Mouse (Mus musculus): Measurements from ENCODE around the gene Caly.

Gene Caly

DNA sequence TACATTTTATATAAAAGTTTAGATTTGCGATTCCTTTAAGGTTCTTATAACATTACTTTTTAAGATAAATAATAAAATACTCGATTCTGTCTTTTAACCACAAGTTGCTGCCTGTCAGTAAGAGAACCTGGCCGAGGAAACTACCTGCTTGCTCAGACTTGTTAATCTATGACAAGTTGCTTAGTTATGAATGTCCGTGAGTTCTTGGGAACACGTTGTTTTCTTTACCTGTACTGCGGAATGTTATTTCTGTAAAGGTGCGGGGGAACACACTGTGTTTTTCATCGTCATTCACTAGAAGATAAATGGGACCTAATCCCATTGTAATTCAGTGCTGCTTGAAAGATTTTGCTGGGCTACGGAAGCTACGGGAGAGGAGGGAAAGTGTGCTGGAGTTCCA, 8.3 kb upstream of the Caly start:
- DNase-seq (ENCODE audit: low spot score in 2 of 2) = no peak

DNA sequence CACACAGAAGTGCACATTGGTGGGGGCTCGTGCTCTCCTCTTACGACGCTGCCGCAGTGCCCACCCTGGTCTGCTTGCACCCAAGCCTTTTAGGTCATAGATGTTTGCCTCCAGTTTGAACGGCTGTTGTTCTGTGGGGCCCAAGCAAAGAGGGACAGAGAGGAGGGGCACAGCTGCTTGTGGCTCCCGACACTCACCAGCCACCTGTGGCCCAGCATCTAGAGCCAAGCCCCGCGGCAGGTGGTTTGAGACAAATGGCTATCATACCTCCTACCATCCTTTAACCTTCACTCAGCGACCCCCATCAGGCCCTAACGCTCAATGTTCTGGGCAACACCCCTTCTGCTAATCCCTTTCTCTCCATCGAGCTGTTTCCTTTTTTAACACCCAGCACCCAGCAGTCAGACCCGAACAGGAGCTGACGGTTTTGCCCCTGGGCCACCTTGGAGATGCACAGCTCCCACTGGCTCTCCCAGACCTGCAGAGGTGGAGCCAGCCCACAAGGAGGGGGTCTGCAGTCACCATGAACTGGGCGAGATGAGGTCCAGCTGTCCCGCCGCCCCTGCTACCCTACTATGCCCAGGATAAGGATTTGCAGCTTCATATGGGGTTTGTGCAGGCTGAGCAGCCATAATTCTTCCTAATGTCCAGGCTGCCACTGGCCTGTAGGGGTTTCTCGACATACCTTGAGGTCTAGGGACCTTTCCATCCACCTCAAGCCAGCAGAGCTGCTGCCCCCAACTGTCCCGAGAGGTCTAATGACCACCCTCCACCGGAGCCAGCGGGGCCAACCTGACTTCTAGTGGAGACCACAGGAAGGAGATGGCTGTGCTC, 723 bp downstream of the Caly start:
- no peak for DNase-seq (ENCODE audit: low spot score in 2 of 2)

DNA sequence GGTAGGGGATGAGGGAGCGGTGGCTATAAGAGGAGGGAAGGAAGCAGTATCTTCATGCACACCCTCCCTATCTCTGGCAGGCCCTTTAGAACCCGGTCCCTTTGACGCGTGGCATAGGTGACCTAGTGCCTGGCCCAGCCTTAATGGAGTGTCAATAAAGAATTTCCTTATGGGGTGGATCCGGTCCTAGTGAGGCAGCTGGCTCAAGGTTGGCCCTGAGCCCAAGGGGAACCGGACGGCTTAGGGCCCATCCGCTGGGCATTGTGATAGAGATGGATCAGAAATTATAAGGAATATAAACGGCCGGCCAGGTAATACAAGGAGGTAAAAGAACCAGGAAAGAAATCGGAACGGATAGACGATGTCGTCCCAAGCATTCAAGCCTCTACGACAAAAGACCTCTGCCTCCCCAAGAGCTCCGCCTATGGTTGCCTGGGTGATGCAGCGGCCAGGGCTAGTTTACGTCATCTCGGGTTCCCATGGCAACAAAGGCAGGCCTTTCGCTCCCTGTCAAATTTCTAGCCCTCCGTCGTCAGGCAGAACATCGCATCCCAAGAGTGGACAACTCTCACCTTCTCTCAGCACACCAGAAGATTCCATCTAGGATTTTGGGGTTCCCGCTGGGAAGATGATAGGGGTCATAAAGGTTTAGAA, 1.7 kb downstream of the Caly start:
- peak in 1 of 2 experiments; percentile 66 for DNase-seq (ENCODE audit: low spot score in 2 of 2)

DNA sequence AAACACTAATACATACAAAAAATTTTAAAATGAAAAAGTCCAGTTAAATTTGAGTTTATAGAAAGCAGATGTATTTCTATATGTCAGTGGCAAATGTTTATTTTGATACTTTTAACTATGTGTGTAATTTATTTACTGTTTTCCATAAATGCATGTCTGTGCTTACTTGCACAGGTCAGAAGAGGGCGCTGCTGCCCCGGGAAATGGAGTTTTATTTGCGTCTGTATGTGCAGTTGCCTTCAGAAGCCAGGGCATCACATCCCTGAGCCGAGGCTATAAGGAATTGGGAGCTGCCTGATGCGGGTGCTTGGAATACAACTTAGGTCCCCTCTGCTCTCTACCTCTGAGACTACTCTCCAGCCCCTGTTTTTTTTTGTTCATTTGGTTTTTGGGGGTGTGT, 3.6 kb downstream of the Caly start:
- DNase-seq (ENCODE audit: low spot score in 2 of 2) = peak in 1 of 2 experiments; percentile 73

DNA sequence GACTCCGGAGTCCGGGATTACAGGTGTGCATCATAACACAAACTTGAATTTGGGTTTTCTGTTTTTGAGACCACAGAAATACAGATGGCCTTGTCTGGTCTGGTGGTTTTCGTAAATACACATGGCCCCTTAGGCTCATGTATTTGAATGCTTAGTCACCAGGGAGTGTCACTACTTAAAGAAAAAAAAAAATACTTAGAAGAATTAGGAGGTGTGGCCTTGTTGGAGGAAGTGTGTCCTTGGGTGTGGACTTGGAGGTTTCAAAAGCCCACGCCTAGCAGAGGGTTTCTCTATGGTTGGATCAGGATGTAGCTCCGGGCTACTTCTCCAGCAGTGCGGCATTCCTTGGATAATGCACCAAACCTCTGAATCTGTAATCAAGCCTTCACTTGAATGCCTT, 4.7 kb downstream of the Caly start:
- DNase-seq (ENCODE audit: low spot score in 2 of 2) = no peak

DNA sequence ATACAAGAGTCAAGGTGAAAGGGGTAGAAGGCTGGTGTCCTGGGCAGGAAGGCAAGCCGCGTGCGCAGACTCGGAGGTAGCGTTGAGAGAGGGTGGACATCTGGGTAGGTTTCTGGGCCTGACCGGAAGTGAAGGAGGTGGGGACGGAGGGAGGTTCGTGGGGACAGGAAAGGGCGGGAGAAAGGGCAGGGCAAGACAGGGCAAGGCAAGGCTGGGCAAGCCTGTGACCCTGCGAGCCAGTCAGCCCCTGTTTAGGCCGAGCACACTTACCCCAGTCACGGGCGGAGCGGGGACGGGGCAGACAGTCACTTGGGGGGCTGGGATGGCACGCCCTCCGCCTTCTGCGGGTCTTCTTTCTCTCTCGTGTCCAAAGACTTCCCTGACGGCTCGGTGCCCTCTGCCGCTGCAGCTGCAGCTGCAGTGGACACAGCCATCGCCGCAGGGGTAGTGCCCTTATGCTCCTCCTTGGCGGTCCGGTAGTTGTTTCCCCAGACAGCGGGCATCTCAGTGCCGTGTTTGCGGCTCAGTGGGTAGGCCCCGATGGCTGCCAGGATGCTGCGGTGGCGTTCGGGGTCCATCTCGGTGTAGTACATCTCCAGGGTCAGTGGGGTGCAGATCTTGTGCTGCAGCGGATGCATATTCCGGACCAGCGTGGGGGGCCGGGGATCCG, 12.2 kb downstream of the Caly start:
- DNase-seq (ENCODE audit: low spot score in 2 of 2) = peak in 1 of 2 experiments; percentile 28

DNA sequence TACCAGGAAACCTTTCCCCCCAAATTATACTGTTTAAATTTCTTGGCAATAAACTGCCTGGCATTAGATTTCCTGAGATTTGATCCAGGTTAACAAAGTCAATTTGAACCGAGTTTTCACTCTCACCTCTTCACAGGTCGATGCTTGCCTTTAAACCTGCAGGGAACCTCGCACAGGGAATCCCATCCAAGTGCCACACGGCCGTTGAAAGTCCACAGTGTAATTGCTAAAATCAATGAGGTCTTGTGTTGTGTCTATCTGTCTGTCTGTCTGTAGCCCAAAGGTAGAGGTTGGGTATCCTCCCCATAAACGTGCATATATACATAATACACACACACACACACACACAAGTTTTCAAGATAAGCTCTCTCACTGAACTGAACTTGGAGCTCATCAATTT, 15.0 kb downstream of the Caly start:
- DNase-seq (ENCODE audit: low spot score in 2 of 2) = no peak

DNA sequence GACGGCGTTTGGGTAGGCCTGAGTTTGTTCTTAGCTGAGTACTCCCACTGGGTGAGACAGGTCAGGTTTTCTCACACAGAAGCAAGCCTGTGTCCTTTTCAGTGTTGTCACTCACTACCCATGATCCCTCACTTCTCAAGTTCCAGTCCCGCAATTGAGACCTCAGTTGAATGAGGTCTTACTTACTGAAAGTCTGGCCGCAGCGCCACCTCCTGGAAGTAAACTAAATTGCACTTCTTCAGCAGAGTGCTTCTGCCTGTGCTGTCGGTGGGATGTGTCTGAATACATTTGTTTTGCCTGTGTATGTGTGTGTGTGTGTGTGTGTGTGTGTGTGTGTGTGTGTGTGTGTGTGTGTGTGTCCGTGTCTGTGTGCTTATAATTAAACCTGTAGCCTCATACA, 19.3 kb downstream of the Caly start:
- peak; percentile 59 to 60 for DNase-seq (ENCODE audit: low spot score in 2 of 2)

DNA sequence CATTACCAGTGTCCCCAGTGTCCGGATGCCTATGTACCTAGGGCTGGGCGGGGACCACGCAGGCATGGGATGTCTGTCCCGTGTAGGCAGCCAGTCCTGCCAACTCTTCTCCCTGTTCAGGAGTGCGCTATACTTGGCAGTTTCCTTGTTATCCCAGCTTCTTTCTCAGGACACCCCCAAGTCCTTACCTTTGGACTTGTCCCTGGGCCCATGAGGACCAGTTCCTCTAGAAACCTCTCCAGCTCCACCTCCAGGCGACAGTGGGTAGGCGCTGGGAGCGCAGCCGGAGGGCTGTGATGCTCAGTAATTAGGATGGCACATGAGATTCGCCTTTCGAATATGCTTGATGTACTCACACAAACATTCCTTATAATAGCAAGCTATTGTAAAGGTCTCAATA, 20.0 kb downstream of the Caly start:
- peak in 1 of 2 experiments; percentile 25 for DNase-seq (ENCODE audit: low spot score in 2 of 2)

DNA sequence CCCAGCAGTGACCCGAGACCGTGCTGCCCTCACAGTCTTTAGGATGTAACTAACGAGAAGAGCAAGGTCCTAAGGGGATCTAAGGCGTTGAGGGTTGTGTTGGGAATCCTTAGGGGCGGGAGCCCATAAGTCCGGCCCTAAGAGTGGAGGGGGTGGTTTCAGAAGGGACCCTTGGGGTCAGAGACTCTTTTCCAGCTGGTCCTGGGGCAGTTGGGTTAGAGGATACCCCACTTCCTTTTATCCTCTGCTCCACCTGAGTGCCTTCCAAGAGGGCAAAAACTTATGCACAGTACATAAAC, 20.6 kb downstream of the Caly start:
- no peak for DNase-seq (ENCODE audit: low spot score in 2 of 2)

DNA sequence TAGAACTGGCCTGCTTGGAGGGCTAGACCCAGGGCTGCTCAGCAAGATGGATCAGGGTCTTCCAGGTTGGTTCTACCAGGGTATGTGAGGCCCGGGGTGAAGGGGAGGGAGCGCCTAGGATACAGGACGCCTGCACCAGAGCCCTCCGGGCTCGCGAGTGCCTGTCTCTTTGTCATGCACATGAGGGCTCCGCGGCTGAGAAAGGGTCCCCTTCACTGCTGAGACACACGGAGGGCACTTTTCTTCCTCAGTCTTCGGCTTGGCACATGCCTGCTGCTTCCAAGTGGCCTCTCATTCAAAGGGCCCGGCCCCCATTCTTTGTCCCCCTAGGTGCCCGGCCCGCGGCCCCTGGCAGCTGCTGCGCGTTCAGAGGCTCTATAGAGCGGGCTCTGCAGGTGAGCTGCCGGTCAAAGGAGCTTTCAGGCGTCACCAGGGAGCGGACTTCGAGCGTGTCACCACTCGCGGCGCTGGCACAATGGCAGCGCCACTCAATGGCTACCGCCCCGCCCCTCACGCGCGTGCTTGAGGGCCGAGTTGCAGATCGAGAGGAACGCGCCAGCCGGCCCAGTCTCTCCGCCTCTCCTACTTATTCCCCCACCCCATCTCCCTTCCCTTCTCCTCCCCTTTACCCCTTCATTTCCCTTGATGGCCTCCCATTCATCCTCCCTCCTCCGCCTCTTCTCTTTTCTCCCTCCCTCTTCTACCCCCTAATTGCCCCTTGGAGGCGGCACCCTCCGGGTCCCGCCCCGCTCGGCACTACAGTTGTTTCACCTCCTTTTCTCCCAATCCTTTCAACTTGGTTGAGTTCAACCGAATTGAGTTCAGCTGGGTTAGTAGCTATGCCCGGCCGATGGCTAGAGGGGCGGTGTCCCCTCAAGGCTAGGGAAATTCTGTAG, 21.2 kb downstream of the Caly start:
- DNase-seq (ENCODE audit: low spot score in 2 of 2) = peak; percentile 57 to 65

DNA sequence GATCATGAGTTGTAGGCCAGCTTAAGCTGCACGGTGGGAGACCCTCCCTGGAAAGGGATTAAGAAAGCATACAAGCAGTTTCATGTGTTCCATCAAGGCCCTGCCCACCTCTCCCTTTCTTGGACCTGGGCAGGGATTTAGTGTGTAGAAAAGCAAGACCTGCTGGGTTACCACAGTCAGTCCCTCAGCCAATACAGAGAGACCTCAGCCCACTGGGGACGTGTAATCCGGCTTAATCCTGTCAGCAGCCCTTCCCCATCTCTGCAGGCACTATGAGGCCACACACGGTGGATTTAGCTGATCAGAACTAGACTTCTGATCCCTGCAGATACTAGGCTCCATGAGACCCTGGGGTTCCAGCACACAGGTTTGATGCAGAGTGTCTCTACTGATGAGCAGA, 22.7 kb downstream of the Caly start:
- no peak for DNase-seq (ENCODE audit: low spot score in 2 of 2)

DNA sequence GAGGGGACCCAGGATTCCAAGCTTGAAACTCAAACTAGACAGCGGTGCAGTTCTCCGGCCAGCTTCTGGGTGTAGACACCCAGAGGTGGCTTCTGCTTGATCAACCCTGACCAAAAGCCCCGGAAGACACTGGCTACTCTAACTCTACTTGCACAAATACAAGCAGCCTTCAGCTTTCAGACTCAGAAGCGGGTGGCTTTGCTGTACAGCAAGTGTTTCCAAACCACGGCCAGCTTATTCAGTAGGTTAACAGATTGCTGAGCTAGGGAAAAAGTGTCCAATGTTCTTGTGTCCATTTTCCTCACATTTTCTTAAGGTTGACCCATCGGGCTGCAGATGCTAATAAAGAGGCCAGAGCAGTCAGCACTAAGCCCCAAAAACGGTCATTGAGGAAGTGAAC, 23.8 kb downstream of the Caly start:
- DNase-seq (ENCODE audit: low spot score in 2 of 2) = no peak

DNA sequence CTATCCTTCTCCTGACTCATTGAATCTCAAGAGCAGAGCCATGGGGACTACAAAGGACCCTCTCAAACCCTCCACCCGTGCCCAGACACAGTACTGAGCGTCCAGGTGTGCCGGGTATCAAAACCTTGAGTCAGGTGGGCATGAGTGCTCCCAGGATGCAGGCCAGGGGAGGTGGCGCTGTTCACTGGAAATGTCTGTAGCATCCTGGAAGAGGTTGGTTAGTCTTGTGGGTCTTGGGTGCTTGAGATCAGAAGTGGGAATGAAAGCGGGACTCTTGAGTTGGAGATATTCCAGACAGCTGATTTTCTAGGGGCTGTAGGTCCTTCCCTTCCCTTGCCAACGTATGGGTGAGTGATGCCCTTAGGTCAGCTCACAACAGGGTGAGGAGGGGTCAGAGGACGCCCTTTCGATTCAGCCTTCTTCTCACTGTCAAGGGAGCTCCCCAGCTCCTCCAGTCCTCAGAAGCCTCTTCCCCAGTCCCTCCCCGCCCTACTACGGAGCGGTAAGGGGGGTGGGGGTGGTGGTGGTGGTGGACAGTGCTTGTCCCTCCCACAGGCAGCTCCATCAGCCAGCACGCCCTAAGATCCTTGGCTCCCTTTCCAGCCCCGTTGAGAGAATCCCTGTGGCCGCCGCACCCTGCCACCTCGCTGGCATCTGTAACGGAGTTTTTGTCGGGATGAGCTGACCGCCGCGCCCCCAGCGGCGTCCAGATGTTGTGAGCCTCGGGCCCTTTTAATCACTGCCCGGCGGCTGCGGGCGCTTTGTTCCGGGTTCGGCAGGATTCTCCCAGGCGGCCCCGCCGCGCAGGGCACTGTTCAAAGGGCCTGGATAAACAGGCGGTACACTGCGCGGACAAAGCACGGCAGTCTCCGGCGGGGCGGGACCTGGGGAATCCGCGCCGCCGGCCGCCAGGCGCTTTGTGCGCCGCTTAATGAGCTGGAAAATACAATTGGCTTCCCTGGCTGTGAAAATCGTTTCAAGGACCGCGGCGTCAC, 24.6 kb downstream of the Caly start:
- DNase-seq (ENCODE audit: low spot score in 2 of 2) = no peak

DNA sequence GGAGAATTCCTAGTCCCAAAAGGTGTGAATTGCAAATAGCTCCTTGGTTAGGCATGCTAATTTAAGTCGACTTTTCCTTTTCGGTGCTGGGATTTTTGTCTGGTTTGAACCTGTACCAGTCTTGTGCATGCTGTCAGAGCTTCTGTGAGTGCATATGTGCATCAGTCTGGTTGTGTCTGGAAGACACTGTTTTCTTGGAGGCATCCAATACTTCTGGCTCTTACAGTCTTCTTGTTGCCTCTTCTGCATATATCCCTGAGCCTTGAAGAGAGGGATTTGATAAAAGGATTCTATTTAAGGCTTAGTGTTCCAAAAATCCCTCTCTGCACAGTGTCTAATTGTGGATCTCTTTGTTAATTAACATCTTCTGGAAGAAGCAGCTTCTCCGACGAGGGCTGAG, 28.2 kb downstream of the Caly start:
- no peak for DNase-seq (ENCODE audit: low spot score in 2 of 2)

DNA sequence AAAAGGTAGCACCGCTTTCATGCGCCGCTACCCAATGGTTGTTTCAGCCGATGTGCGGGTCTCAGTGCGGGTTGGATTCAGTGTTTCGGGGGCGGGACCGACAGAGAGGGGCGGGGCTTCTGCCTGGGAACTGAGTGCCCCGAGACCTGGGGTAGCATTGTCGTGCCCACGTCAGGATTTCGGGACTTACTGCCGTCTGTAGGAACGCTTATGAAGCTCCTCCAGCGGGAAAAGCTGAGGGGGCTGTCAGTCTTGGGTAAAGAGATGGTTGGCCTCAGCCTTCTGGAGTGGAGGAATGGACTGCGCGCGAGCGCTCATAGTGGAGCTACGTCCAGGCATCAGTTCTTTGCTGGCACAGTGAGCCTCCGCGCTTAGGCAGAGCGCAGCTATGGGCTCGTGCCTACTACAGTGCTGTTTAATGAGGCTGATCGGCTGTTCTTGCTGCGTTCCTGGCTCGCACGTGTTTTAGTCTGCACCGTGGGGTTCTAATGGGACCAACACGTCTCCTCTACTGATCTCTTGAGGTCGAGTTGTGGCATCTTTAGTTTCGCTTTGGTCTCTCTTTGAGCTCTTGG, 33.1 kb downstream of the Caly start:
- DNase-seq (ENCODE audit: low spot score in 2 of 2) = no peak

DNA sequence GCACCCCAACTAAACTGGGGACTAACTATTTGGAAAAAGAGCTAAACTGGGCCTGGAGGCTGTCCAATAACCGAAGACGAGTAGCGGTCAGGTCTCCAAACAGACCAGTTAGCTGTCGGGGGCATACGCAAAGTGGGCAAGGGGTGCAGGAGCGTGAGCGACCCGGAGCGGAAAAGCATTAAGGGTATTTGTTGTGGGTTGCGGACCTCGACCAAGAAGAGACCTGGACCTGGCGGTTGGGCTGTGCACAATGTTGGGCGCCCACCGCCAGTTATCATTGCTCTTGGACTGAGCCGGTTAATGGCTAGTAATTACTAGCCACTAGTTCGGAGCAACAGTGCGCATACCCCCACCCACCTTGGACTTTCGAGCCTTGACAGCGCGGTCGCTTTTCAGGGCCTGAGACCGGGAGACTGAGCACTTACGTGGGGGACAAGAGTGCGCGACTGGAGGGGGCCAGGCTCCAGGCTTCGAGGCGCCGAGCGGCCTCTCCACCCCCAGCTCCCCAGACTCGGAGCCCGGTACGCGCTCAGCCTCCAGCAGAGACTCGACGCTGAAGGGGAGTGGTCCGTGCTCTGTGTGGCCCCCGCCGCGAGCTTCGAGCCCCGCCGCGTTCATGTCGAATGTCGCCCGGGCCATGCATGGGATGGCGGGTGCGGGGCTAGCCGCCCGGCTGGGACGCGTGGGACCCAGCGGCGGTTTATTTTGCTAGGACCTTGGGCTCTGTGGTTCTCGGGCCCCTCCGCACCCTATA, 33.8 kb downstream of the Caly start, which contains the start of gene Msx3:
TSS of gene Msx3 (minus strand) at position 729 of the 754 bp plus-strand sequence.
- no peak for DNase-seq (ENCODE audit: low spot score in 2 of 2)

DNA sequence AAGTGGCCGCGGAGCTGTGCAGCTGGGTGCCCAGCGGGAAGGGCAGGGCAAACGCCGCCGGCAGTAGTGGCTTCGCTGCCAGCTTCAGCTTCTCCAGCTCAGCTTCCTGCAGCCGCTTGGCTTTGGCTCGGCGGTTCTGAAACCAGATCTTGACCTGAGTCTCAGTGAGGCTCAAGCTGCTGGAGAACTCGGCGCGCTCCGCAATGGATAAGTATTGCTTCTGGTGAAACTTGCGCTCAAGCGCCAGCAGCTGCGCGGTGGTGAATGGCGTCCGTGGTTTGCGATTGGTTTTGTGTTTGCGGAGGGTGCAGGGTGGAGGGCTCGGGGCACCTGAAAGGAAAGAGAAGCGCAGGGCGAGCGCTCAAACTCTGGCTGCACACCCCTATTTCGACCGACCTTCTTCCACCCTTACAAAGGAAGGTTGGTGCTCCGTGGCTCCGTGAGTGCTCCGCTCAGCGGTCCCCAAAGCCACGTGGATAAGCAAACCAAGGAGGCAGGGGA, 34.5 kb downstream of the Caly start:
- no peak for DNase-seq (ENCODE audit: low spot score in 2 of 2)

DNA sequence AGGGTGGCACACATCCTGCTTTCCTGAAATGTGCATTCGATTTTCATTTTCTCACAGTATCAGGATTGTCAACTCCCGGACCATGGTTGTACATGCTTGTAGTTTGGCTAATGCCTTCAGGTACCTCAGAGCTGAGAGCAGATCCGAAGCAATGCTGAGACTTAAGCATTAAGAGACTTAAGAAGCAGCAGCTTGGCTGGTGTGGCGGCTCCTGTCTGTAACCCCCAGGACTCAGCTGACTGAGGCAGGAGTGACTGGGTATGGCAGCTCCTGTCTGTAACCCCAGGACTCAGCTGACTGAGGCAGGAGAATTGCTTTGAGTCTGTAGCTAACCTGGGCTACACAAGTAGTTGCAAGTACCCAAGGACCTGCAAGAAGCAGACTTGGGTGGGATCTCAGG, 36.8 kb downstream of the Caly start:
- DNase-seq (ENCODE audit: low spot score in 2 of 2) = no peak
